Mouse (Mus musculus): ENCODE measurements around the gene Mettl3.
A peak's percentile ranks its signal among the peaks of the same experiment; 100 is the strongest.
"Not testable (repeated sequence)": the region's sequence is repeated elsewhere in the genome, so short reads cannot be mapped to it uniquely, and the experiment has no call there.

Gene Mettl3

GRCm38 (mm10) chr14:52304644-52305271, at the start of gene Mettl3:
TSS of gene Mettl3 (minus strand) at chr14:52305128.
- peak; percentile 78 to 86 for DNase-seq (ENCODE audit: low spot score in 2 of 2)

- no peak for DNase-seq (ENCODE audit: low spot score in 2 of 2)
These were observed 34.6 kb upstream of the Mettl3 start for GRCm38 (mm10) chr14:52339512-52339852.

- peak; percentile 36 to 67 for DNase-seq (ENCODE audit: low spot score in 2 of 2)
These were observed 34.0 kb upstream of the Mettl3 start for GRCm38 (mm10) chr14:52338751-52339511.

GRCm38 (mm10) chr14:52332171-52332570, 27.2 kb upstream of the Mettl3 start:
- DNase-seq (ENCODE audit: low spot score in 2 of 2) = no peak

- no peak for DNase-seq (ENCODE audit: low spot score in 2 of 2)
These were observed 26.3 kb upstream of the Mettl3 start for GRCm38 (mm10) chr14:52331069-52331750.

- DNase-seq (ENCODE audit: low spot score in 2 of 2) = no peak
These were observed 23.2 kb upstream of the Mettl3 start, which contains the start of gene Sall2 for GRCm38 (mm10) chr14:52327910-52328812. TSS of gene Sall2 (minus strand) at chr14:52328762.

- no peak for DNase-seq (ENCODE audit: low spot score in 2 of 2)
These were observed 22.5 kb upstream of the Mettl3 start for GRCm38 (mm10) chr14:52327375-52327901.

- no peak for DNase-seq (ENCODE audit: low spot score in 2 of 2)
These were observed 21.0 kb upstream of the Mettl3 start for GRCm38 (mm10) chr14:52325890-52326289.

GRCm38 (mm10) chr14:52319361-52319760, 14.4 kb upstream of the Mettl3 start:
- DNase-seq (ENCODE audit: low spot score in 2 of 2) = no peak

GRCm38 (mm10) chr14:52316441-52317225, 11.7 kb upstream of the Mettl3 start:
- no peak for DNase-seq (ENCODE audit: low spot score in 2 of 2)

GRCm38 (mm10) chr14:52315792-52316440, 11.0 kb upstream of the Mettl3 start:
- peak; percentile 74 to 75 for DNase-seq (ENCODE audit: low spot score in 2 of 2)

GRCm38 (mm10) chr14:52315283-52315780, 10.4 kb upstream of the Mettl3 start:
- no peak for DNase-seq (ENCODE audit: low spot score in 2 of 2)

- no peak for DNase-seq (ENCODE audit: low spot score in 2 of 2)
These were observed 9.9 kb upstream of the Mettl3 start for GRCm38 (mm10) chr14:52314808-52315150.

GRCm38 (mm10) chr14:52313931-52314807, 9.2 kb upstream of the Mettl3 start:
- DNase-seq (ENCODE audit: low spot score in 2 of 2) = no peak

GRCm38 (mm10) chr14:52310906-52311305, 6.0 kb upstream of the Mettl3 start:
- DNase-seq (ENCODE audit: low spot score in 2 of 2) = no peak

- DNase-seq (ENCODE audit: low spot score in 2 of 2) = not testable (repeated sequence)
These were observed 5.4 kb upstream of the Mettl3 start for GRCm38 (mm10) chr14:52310343-52310742.

- no peak for DNase-seq (ENCODE audit: low spot score in 2 of 2)
These were observed 1.2 kb upstream of the Mettl3 start for GRCm38 (mm10) chr14:52306100-52306499.

GRCm38 (mm10) chr14:52303517-52303916, 1.4 kb downstream of the Mettl3 start:
- not testable (repeated sequence) for DNase-seq (ENCODE audit: low spot score in 2 of 2)

Data from thymus, postnatal 10 days (tissue).